Mouse (Mus musculus): ENCODE measurements at regions not wholly inside any gene's neighbourhood (a gene's known extent, or its start where the extent isn't known, plus 50 kb on each side); places are given as distances from the start of the nearest gene placed in this dataset.
A peak's percentile ranks its signal among the peaks of the same experiment; 100 is the strongest.

DNA sequence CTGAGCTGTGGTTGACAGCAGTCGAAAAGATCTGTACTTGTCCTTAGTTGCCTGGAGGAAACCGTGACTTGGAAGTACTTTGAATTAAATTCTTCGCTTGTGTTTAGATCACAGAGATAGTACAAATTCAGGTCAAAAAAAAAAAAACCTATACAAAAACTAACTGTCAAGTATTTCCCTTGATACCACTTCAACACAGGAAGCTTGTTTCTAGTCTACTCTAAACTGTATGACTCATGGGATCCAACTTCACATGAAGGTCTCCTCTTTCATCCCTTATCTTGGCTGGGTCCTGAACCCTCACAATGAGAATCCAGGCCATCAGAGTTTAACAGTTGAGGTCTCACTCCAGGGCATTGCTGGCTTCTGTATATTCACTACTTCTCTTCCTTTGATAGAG, 54.8 kb downstream of the Tmem30b start:
- no peak for DNase-seq (ENCODE audit: low read depth, low spot score)

DNA sequence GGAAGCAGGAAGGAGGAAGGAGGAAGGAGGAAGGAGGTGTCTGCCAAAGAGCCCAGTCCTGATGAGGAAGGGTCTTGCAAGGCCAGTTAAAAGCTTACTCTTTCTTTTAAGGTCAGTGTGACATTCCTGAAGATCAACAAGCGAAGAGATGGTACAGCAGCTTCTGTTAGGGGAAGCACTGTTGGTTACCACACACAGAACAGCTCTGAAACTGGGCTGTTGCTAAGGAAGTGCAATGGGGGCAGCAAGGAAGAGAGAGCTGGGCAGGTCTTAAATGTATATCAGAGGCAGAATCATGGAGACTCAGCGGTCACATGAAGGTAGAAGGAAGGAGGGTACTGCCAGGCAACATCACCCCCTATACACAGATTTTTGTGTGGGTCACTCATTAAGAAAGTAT, 63.3 kb downstream of the Tmem30b start:
- DNase-seq (ENCODE audit: low read depth, low spot score): no peak

DNA sequence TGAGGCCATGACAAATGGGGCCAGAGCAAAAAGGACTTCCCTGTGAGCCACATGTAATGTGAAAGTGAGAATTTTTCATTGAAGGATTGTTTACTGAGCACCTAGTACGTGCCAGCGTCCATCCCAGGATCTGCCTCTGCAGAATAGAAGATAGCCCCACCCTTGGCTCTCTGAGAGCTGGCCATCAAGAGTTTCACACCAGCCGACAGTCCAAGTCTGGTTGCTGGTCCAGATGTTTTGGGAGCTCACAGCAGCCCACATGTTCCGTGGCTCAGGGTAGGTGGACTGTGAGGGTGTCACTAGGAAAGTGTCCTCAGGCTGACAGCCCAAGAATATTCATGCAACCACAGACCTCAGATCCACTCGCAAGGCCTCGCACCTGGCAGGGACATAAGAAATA, 63.9 kb downstream of the Tmem30b start:
- DNase-seq (ENCODE audit: low read depth, low spot score): no peak

DNA sequence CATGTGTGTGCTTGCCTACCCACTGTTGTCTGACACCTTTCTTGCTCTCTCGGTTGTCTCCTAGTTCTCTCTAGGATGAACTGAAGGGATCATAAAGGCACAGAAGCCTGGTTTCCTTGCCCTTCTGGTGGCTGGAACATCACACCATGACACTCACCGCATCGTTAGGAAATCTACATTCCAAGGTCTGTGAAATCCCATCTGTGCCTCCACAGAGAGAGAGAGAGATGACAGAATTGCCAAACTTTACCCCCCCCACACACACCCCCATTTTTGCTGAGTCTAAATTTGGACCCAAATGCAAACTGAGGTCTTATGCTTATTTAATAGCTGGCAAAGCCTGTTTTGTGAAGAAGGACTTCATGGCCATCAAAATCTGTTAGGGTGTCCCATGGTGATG, 64.5 kb downstream of the Tmem30b start:
- DNase-seq (ENCODE audit: low read depth, low spot score): no peak

DNA sequence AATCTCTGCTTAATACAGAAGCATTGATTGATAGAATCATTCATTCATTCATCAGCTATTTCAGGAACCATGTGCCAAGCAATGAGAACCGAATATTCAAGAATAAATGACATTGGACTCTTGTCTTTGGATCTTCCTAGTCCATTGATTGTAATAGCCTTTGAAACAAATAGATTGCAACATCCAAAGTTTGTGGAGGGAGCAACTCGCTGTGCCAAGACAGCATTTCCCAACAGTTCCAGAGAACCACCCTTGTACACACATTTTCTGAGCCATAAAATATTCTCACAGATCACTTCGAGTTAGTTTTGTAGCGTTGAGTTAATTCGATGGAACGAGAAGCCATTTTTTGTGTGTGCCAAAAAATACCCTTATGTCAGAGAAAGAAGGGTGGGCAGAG, 65.0 kb downstream of the Tmem30b start:
- DNase-seq (ENCODE audit: low read depth, low spot score): no peak

DNA sequence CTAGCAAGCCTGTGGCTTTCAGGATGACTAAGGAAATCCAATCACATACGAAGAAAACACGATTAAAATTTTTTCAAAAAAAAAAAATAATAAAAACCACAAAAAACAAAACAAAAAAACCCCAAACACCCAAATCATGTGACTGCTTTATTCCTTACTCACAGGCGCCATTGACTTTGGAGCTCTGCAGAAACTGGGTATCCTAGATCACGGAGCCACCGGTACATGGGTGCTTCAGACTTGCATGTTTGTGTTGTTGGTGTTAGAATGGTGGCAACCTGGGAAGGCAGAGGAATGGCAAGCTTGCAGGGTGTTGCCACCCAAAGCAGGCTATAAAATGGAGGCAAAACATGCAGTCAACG, 65.6 kb downstream of the Tmem30b start:
- DNase-seq (ENCODE audit: low read depth, low spot score): no peak

DNA sequence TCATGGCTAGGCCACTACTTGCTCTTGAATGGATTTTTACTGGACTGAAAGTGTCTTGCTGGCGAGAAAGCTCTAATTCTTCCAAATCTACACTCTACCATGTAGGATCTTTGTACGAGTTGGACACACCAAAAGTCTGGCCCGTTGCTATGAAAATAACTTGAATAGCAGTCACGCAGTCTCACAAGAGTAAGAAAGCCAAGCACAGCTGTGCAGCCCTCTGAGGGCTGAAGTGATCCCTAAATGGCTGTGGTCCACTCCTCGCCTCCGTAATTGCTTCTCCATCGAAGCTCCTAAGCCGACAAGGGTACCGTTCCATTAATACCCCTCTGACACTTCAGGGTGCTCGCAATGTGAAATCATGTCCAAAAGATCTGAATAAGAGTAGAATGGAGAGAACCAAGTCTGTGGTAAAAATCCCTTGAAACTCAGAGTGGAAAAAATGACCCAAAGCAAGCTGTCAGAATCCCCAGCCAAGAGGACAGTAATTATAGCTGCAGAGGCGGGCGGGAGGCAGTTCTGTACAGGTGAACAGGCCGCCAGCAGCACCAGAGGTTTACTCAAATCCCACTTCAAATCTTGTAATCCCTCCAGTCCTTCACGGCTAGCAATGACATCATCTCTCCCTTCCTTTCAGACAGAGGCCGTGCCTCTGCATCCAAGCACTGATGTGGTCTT, 66.1 kb downstream of the Tmem30b start:
- DNase-seq (ENCODE audit: low read depth, low spot score): no peak

DNA sequence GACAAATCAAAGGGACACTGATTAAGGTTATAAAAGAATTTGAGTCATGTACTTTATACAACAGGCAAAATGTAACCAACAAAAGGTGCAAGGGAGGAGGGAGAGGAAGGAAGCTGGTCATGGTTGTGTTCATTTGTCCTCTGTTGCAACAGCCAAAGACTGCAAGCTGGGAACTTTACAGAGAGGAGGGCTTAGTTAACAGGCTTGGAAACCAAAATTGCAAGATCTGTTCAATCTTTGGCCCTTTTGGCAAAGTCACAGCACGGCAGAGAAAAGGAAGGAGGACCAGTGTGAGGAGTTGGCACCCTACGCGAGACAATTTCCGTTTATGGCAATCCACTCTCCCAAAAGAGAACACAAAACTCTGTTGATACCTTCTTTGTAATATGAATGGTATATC, 67.6 kb downstream of the Tmem30b start:
- no peak for DNase-seq (ENCODE audit: low read depth, low spot score)

DNA sequence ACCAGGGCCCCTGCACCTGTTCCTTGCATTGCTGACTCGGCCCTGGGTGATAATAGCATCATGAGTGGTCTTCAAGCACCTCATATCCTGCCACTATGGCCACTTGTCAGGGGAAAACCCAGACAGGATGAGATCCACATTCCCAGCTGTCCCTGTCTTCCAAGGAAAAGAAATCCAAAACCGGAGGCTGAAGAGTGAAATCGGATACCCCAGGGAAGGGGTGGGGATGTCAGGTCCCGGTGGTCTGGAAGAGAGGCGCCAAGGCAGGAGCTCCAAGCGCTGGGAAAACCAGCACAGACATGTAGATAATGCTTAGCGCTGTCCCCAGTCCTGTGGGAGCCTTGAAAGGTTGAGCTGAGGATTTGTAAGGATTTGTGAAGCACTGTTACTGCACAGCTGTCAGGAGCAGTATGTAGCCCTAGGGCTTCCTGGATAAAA, 69.8 kb downstream of the Tmem30b start:
- DNase-seq (ENCODE audit: low read depth, low spot score): peak; percentile 79

DNA sequence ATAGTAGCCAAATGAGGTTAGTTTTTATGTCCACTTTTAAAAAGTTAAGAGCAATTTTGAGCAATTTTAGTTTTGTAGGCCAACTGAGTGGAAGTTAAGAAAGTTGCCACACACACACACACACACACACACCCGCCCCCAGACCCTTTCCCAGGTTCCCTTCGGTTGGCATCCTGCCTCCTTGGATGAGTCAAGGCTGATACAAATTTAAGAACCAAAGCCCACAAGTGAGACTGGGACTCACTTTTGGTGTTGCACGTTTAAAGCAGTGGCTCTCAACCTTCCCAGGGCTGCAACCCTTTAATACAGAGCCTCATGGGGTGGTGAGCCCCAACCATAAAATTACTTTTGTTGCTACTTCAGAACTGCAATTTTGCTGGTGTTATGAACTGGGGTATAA, 70.4 kb downstream of the Tmem30b start:
- DNase-seq (ENCODE audit: low read depth, low spot score): no peak

DNA sequence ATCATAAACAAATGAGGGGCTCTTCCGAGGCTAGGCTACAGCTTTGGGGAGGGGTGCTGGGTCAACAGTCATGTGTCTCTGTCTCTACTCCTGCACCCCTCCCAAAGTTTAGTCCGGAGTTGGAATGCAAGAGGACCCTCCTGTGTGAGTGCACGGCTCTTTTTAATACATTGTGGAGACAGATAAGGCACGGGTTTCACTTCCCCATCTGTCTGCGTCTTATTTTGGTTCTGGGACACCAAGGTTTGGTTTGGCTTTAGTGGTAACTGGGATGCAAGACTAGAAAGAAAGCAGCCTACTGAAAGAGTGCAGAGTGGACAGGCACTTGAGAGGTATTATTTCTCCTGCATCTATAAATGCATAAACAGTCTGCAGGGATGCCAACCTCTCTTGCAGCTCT, 71.2 kb downstream of the Tmem30b start:
- DNase-seq (ENCODE audit: low read depth, low spot score): no peak

DNA sequence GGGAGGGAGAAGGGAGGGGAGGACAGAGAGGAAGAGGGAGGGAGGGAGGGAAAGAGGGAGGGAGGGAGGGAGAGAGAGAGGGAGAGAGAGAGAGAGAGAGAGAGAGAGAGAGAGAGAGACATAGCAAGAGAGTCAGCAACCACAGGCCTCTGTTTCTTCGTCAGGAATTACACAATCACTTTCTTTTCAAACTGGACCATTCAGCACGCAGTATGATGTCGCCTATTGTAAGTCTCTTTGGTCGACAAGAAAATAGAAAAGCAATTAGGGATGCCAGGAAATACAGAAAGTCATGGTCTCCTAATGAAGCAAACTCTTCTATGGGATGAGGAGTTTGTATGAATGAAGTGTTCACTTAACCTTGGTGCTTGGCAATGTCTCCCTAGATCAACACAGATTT, 73.1 kb downstream of the Tmem30b start:
- no peak for DNase-seq (ENCODE audit: low read depth, low spot score)

DNA sequence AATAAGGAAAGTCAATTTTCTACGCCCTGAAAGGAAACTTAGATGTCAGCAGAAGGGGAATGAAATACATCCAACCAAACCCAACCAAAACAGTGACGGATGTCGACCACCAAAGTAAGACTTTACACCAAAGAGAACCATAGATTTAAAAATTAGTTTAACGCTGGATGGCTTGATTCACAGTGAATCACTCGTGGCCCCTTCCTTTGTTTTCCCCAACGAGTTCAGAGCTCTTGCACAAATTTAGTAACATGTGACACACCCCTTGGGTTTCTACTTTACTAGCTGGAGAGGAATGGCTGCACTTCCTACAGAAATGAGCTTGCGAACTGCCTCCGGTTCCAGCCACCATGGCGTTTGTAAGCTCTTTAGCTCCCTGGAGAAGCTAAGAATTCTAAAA, 74.2 kb downstream of the Tmem30b start:
- DNase-seq (ENCODE audit: low read depth, low spot score): no peak

DNA sequence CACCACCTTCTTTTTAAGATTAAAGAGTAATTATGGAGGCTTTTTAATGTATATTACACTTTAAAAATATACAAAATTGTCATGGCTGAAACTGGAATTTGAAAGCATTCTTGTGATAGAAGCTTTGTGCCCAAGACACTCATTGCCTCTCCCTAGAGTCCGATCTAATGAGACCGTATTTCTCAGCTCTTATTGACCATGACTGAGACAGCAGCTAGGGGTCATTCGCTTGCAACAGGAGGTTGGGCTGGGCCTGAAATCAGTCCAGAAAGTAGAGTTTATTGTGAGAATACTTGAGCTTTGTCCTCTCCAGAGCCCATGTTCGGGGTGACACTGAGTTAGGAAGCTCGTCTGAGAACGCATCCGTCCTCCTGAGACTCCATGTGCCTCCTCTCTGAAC, 79.7 kb downstream of the Tmem30b start:
- peak; percentile 50 for DNase-seq (ENCODE audit: low read depth, low spot score)

DNA sequence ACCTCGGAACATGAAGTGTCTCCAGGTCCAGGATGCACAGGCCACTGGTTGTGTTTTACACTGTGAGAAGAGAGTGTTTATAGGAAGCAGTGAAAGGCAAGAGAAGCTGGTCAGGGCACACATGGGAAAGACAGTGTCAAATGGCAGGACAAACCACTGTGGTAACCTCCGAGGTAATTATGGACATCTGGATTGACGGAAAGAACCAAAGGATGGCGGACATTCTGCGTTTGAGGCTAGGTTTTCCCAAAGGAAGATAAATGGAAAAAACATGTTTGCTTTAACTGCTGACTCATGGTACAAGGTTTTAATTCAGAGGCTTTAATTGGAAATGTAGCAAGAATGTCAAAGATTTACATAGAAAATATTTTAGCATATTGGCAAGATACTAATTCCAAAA, 80.2 kb downstream of the Tmem30b start:
- peak; percentile 30 for DNase-seq (ENCODE audit: low read depth, low spot score)

DNA sequence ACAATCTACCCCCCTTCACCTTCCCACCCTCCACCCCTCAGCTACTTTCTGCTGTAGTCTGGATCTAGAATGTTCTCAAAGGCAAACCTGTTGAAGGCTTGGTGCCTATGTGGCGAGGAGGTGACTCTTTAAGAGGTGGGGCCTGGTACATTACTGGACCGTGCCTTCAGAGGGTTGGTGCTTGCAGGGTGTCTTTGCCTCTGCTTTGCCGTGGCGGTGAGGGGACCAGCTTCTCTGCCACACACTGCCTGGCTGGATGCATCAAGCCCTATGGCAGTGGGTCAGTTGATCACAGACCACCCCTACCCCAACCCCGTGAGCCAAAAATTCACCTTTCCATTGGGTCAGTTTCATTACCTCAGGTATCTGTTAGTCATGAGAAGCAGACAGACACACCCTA, 81.9 kb downstream of the Tmem30b start:
- no peak for DNase-seq (ENCODE audit: low read depth, low spot score)

DNA sequence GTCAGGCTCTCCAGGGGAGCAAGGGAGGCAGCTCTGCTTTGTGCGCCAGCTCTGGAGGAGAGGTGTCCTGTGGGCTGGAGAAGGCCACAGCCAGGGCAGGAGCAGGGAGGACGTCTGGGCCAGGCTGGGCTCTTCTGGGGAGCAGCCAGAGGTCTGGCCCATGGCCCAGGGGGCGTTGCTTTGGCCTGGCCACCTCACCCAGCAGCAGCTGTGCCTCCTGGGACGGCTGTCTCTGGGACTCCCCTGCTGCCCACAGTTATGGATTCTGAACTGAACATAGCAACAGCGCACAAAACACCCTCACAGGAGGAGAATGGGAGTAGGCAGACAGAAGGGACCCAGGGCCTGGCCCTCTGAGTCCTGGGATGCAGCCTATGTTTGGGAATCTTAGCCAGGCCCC, 84.1 kb downstream of the Tmem30b start:
- DNase-seq (ENCODE audit: low read depth, low spot score): no peak

DNA sequence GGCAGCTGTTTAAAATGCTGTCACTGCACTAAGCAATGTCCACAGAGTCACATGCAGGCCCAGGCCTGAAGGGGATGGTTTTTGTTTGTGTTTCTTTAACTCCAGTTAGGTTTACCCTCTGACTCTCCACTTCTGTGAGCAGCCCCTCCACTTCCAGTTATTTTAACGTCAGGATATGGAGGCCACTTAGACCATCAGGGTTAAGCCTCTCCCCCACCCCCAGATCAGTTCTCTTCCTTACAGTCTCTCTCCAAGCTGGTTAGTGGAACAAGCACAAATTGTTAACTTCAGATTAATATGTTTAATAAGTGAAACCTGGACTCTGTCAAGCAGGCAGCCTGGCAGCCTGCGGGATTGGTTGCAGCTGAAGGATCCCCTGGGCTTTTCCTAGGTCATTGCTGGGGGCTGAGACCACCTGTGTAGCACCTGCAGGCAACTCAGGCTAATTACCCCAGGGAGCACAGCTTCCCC, 85.9 kb downstream of the Tmem30b start:
- peak; percentile 52 for DNase-seq (ENCODE audit: low read depth, low spot score)

DNA sequence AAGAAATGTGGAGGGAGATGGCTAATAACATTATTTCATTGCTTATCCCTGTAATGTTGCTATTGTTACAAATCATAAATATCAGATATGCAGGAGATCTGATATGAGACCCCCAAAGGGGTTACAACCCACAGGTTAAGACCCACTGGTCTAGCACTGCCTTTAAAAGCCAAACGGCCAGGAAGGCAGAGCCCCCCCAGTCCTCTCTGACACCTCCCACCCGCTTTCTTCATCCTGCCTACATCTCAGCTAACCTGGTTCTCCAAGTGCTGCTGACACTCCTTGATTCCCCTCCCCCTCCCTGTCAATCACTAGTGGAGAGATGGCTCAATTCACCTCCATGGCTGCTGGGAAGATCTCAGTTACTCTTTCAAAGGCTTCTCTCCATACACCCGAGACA, 94.9 kb downstream of the Tmem30b start:
- DNase-seq (ENCODE audit: low read depth, low spot score): no peak

DNA sequence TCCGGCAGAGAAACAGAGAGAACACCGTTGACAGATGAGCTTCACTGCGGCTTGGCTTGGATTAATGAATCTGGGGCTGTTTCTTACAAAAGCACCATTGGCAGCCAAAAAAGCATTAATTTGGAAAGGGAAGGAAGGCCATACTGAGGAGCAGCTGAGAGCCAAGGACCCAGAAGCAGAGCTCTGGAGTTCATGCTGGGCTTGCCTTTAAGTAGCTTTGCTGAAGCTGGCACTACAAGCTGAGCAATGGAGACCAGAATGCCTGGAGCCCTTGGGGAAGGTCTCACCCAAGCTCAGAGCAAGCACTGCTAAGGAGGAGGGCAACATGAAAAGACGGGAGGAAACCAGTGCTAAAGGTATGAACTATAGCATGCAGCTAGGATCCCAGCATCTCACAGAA, 95.7 kb downstream of the Tmem30b start:
- no peak for DNase-seq (ENCODE audit: low read depth, low spot score)

DNA sequence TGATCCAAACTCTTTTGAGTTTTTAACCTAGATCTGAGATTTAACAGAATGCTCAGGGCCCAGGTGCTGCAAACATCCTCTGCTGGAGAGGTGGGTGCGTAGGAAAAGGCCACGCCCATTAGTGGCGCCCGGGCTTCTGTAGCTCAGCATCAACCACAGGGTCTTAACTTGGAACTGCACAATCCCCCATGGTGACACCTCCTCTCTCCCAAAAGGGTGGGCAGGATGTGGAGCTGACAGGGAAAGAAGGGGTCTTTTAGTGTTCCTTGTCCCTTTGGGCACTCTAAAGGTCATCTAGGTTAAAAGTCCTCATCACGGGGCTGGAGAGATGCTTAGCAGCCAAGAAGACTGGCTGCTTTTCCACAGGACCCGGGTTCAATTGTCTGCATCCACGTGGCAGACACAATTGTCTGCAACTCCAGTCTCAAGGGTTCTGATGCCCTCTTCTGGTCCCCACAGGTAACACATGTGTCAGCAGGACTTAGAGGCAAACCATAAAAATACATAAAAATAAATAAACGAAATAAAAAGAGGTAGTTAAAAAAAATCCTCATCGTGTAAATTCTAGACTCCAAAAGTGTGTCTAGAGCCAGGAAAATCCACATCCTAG, 96.2 kb downstream of the Tmem30b start:
- DNase-seq (ENCODE audit: low read depth, low spot score): peak; percentile 37

DNA sequence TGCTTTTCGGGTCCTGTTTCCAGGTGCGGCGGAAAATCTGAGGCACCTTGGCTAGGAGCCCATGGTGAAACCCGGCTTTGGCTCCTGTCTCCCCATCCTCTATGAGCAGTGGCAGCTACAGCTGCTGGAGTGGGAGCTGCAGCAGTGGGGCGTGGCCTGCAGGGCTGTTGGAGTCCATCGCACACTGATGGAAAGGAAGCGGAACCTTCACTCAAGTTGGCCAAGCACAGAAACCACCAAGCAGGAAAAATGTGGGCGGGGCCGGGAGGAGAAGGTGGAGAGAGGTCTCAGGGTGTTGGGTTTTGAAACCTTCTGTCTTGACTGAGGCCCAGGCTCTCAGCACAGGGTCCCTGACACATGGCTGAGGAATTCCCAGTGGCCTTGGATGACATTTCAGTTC, 97.1 kb downstream of the Tmem30b start:
- peak; percentile 37 for DNase-seq (ENCODE audit: low read depth, low spot score)

DNA sequence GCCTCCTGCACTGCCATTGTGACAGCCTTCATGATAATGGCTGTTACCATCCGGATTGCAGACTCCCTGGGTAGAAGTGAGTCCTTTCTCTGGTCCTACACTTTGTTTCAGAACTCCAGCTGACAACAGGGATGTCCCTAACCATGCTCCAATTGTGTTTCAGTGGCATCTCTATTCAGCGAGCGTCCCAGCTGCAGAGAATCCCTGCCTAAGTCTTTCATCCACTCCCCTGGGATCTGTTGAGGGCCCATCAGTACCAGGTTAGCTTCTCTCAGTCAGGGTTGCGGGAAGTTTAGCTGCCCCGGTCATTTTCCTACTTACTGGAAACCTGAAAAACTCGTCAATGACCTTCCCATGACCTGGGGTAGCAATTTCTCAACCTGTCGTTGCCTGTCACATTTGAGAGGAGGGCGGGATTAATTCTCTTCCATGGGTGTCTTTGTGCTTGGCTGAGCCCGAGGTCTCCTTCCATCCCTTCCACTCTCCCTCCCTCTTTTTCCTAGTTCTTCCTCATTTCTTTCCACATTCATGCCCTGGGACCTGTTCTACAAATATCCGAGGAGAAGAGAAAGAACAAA, 97.7 kb downstream of the Tmem30b start:
- DNase-seq (ENCODE audit: low read depth, low spot score): peak; percentile 49
